Mouse (Mus musculus) liver, adult 10 weeks (tissue): ENCODE results near the gene Ttc41. TPM values are rescaled to one million over a fixed set of nuclear protein-coding genes. Genes with fewer than 3 reads are reported as not detected.

Source experiments
- polyA plus RNA-seq: library from polyadenylated mRNA; stranded (reverse); fragments of 350-450 nt; fragmentation: Illumina TruSeq; extraction: RNeasy Lipid Tissue Mini Kit (QIAGEN cat#74804); gene quantifications from one replicate; pipeline ENCODE4 v1.2.3, GENCODE M21; 2014; ENCODE audit warnings: low read depth, low replicate concordance

Ttc41 gene
- polyA plus RNA-seq: 4.0 TPM

DNA sequence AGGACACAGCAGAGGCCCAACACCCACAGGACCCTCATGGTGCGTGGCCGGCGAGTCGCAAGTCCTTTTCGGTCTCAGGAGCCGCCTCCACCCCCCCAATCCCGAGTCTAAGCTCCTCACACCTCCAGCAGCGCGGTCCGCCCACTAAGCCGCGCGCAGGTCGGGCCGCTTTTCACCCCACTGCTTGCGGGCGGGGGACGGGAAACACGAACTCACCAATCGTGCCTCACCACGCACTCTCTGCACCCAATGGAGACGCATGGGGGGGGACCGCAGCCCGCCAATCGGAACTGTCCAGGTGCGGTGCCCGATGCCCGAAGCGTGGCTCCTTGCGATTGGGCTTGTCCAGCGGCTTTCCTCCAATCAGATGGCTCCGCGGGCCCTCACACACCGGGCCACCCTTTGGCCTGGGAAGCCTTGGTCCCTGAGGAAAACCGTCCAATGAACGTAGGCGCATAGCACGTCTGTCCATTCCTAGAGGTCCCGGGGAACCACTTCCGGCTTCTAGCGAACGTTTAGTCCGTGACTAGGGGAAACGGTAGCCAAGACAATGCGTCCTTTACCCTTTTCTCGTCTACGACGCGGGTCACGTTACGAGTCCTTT, at the start of gene Ttc41, which contains the start of gene Hsp90b1:
Gene Ttc41 (plus strand): TSS at position 494 of the 604 bp plus-strand sequence.
Gene Hsp90b1 (minus strand): TSS at position 192 of the 604 bp plus-strand sequence.

GRCm38 (mm10) chr10:86763672-86764071, 58.1 kb downstream of the Ttc41 start, which contains the start of gene Gm49358:
Gm49358 (plus strand) TSS chr10:86763972.

GRCm38 (mm10) chr10:86778398-86779116, 72.9 kb downstream of the Ttc41 start, which contains the start of gene Nt5dc3:
Nt5dc3 (plus strand) TSS chr10:86779005.

Other genes starting within 250 kb of the Ttc41 start
- 0.19 TPM for gene Syn3, start 206.9 kb upstream of the Ttc41 start, polyA plus RNA-seq
- gene Hsp90b1, start 302 bp upstream of the Ttc41 start, polyA plus RNA-seq: 1,625 TPM
- gene Gm49358, start 58.2 kb downstream of the Ttc41 start, polyA plus RNA-seq: 0.66 TPM
- 4.0 TPM for gene Nt5dc3, start 73.2 kb downstream of the Ttc41 start, polyA plus RNA-seq